Mouse (Mus musculus) ES-Bruce4 (cell line): Measurements from ENCODE around the gene Olfr635.

Experiments
- CTCF ChIP-seq: IDR thresholded peaks from one replicate; pipeline ENCODE4 v1.8.1; 2011; ENCODE audit warnings: low read depth, low read length
- POLR2A ChIP-seq: IDR thresholded peaks from one replicate; pipeline ENCODE4 v1.8.1; 2011; ENCODE audit warnings: low read length; ENCODE audit not compliant: insufficient read depth

GRCm38 (mm10) chr7:103998446-103998845 is 27.5 kb downstream of the Olfr635 start, which contains the start of gene Olfr638:
- TF ChIP-seq CTCF (no peak), POLR2A (no peak)
